Mouse (Mus musculus): Measurements from ENCODE around the gene Rhebl1. TPM values are rescaled to one million over a fixed set of nuclear protein-coding genes. Genes with fewer than 3 reads are reported as not detected.

The Rhebl1 gene
- polyA plus RNA-seq, 1 experiment from 2014 or later = 23.4 TPM

DNA sequence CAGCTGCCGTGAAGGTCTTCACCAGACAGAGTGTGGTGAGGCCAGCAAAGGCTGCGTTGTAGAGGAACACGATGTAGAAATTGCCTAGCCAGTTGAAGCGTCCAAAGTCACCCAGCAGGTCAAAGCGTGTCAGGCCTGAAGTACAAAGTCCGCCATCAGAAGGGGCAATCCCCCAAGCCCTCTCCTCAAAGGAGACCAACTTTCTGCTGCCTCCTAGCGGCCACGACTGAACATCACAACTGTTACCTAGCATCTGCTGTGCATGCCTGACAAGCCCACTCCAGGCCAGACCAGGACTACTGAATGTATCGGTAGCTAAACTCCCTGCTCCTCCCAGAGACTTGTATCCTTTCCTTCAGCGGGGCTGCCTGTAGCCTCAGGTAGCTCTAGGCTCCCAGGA, 10.4 kb upstream of the Rhebl1 start:
- Histone ChIP-seq H3K4me1 (no peaks in the 10 kb centered on the region), H3K4me3 (no peak overlapping the region), H3K9ac (no peak overlapping the region), H3K27me3 (peaks cover 11% of the 10 kb centered on the region), H3K4me2 (no peak overlapping the region), H3K9me3 (no peaks in the 10 kb centered on the region), H3K27ac (no peak overlapping the region), H3K36me3 (peaks cover 67% of the 10 kb centered on the region)
- 27% methylated on average over 10 of the region's 10 CpGs for WGBS
- ATAC-seq (ENCODE audit: insufficient number of reproducible peaks, insufficient read depth, low FRiP score, low TSS enrichment, low read depth) = no peak

DNA sequence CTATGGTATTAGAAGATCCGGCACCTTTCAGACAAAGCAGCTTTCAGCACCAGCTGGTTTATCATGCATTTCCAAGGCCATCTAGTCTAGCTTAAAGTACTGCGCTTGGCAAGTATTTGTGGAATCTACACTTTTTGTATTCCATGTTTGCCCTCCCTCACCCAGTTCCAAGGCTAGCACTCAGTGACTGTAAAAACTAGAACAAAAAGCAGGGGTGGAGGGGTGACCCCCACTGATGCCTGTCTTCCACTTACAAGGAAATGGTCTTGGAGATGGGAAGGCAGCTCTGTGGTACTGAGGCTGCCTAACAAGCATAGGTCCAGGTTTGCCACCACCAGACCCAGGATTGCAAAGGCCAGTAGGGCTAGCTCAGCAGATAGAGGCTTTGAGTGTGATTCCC, 8.3 kb upstream of the Rhebl1 start:
- Histone ChIP-seq H3K36me3 (peaks cover 46% of the 10 kb centered on the region), H3K27me3 (peaks cover 32% of the 10 kb centered on the region), H3K9me3 (no peaks in the 10 kb centered on the region), H3K9ac (no peak overlapping the region), H3K27ac (no peak overlapping the region), H3K4me2 (no peak overlapping the region), H3K4me3 (no peak overlapping the region), H3K4me1 (peaks cover 12% of the 10 kb centered on the region)
- no peak for ATAC-seq (ENCODE audit: insufficient number of reproducible peaks, insufficient read depth, low FRiP score, low TSS enrichment, low read depth)
- 93% methylated on average over 2 of the region's 2 CpGs for WGBS

DNA sequence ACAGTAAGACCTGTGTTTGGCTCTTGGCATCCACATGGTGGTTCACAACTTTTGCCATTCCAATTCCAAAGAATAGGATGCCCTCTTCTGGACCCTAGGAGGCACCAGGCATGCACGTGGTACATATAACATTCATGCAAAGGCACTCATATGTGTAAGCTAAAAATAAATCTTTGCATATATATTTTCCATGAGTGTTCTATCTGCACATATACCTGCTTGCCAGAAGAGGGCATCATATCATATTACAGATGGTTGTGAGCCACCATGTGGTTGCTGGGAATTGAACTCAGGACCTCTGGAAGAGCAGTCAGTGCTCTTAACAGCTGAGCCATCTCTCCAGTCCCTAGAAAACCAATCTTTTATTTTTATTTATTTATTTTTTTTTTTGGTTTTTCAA, 7.2 kb upstream of the Rhebl1 start:
- Histone ChIP-seq H3K9me3 (no peaks in the 10 kb centered on the region), H3K9ac (no peak overlapping the region), H3K27me3 (peaks cover 43% of the 10 kb centered on the region), H3K36me3 (peaks cover 36% of the 10 kb centered on the region), H3K4me3 (no peak overlapping the region), H3K27ac (no peak overlapping the region), H3K4me2 (no peak overlapping the region), H3K4me1 (peaks cover 14% of the 10 kb centered on the region)
- WGBS = 67% methylated on average over 1 of the region's 1 CpGs
- no peak for ATAC-seq (ENCODE audit: insufficient number of reproducible peaks, insufficient read depth, low FRiP score, low TSS enrichment, low read depth)

DNA sequence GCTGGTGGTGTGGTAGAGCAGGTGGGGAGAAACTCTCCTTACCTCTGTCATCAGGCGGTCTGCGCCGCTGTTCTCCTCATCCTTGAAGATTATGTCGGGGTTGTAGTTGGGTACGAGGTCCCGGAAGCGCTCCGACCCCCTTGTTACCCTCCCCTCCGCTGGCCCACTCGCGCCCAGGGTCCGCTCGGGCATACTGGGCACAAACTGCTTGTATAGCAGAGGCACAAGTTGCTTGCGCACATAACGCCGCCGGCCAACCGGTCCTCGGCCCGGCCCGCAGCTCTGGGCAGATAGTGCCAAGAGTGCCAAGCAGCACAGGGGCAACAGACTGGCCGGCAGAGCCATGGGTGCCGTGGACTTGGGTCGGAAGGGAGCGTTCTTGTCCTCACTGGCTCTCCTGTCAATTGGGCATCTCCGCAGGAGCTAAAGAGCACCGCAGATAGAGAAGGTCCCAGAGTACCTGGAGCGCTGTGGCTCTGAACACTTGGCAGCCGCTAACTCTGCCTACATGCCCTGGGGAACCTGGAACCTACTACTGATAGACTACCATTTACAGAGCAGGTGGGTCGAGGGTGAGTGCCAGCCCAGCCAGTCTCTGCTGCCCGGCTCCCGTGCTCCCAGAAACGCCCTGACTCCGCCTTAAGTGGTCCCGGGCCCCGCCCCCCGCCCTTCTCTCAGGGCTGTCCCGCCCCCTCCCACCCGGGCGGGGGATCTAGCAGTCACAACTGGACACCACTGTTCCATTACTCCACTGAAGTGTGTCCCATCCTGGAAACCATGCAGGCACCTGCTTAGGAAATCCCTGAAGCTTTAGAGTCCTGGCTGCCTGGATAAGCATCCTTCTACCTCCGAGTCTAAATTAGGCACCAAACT, 3.8 kb upstream of the Rhebl1 start, which contains the start of gene Dhh:
Gene Dhh (minus strand): TSS at position 613 of the 873 bp plus-strand sequence.
- Histone ChIP-seq H3K4me1 (peaks cover 42% of the 10 kb centered on the region), H3K4me3 (peak within 1 kb of the TSS; percentile 27), H3K27ac (no peak within 1 kb of the TSS), H3K9ac (peak within 1 kb of the TSS; percentile 52), H3K27me3 (peaks cover 76% of the 10 kb centered on the region), H3K9me3 (no peaks in the 10 kb centered on the region), H3K36me3 (peaks cover 4% of the 10 kb centered on the region), H3K4me2 (peak within 1 kb of the TSS; percentile 49)
- no peak for ATAC-seq (ENCODE audit: insufficient number of reproducible peaks, insufficient read depth, low FRiP score, low TSS enrichment, low read depth)
- WGBS = under 1% methylated on average over 41 of the region's 41 CpGs

DNA sequence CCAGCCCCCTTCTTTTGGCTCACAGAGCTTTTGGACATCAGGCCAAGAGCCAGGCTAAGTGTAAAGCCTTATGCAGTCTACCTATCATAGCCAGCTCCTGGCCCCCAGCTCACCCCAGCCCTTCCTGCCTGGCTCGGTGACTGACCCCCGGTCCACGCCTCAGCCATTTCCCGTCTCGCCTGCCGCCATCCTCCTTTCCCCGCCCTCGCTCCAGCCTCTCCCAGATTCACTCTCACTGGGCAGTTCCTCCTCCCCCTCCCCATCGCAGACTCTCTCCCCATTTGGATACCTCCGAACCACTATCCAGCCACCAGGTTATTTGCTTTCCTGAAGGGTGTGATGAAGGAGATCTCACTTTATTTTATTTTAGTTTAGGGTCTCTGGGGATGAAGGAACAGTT, 3.2 kb upstream of the Rhebl1 start:
- Histone ChIP-seq H3K4me1 (peaks cover 42% of the 10 kb centered on the region), H3K36me3 (no peaks in the 10 kb centered on the region), H3K27ac (no peak overlapping the region), H3K4me3 (peak overlapping the region; percentile 27; the same call in 1 of the 2 replicates), H3K9me3 (no peaks in the 10 kb centered on the region), H3K27me3 (peaks cover 83% of the 10 kb centered on the region), H3K4me2 (peak overlapping the region; percentile 49), H3K9ac (peak overlapping the region; percentile 52; the same call in 1 of the 2 replicates)
- WGBS = 3% methylated on average over 10 of the region's 10 CpGs
- no peak for ATAC-seq (ENCODE audit: insufficient number of reproducible peaks, insufficient read depth, low FRiP score, low TSS enrichment, low read depth)

DNA sequence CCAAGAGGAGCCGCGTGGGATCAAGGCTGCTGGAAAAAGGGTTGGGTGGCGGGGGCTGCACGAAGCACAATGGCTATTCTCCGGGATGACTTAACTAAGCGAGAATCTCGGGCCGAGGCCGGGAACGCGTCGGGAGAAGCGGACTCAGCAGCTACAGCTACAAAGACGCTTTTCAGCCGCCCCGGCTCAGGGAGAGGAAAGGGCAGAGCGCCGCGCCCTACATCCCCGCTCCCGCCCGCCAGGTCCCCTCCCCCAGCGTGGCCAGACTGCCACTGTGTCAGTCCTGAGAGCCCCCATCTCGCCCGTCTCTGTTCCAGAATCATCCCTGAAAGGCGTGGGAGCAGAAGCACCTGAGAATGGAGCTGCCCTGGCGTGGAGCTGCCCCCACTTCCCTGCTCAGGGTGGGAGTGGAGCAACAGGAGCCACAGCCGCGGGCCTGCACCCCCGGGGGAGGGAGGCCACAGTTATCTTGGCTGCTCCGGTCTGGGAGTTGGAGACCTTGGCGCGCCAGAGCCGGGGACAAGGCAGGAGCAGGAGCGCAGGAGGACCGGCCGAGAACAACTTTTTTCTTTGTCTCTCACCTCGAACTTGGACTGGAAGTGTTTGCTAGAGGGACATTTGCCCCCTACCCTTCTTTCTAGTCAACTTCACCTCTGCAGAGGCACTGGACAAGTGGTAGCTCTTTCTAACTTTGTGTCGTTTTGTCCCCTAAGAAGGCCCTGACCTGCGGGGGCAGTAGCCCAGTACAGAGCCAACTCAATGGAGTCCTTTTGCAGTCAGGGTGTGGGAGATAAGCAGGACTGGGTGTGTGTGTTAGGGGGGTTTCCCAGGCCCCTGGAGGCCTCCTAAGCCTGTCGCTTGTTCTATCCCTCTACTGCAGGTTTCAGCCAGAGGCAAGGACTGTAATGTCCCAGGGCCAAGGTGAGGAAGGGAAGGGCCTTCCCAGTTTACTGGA, 1.6 kb upstream of the Rhebl1 start:
- Histone ChIP-seq H3K36me3 (no peaks in the 10 kb centered on the region), H3K27me3 (peaks cover 98% of the 10 kb centered on the region), H3K27ac (no peak overlapping the region), H3K4me1 (peaks cover 42% of the 10 kb centered on the region), H3K9me3 (no peaks in the 10 kb centered on the region), H3K9ac (peak overlapping the region; percentile 53), H3K4me2 (peak overlapping the region; percentile 99), H3K4me3 (peak overlapping the region; percentile 33)
- ATAC-seq (ENCODE audit: insufficient number of reproducible peaks, insufficient read depth, low FRiP score, low TSS enrichment, low read depth) = no peak
- WGBS = 3% methylated on average over 41 of the region's 41 CpGs

DNA sequence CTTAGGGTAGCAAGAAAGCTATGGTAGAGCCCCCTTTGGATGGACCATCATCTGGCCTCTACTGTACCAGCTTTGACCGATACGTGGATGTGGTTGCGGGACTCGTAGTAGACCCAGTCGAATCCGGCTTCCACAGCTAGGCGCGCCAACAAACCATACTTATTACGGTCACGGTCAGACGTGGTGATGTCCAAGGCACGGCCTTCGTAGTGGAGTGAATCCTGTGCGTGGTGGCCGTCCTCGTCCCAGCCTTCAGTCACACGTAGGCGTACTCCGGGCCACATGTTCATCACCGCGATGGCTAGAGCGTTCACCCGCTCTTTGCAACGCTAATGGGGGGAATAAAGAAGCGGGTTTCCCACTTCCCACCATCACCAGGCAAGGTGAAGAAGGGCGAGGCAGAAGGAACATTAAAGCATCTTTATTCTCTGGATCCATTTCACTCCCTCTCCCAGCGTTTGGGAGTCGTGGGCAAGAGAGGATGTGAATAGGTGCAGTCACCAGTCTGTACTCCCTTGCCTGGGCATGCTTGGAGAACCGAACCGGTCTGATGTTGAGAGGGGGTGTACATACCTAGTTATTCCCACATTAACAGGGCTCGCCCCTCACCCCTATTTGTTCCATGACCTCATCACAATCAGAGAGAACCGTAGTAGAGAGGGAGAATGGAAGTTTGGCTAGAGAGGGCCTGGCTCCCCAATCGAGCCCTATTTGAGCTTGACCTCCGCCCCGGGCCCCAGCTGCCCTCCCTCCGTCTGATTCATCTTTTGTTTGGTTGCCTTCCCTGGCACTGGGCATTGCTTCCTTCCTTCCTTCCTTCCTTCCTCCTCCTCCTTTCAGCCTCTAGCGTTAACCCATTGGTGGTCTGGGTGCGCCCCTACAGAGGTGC, 650 bp upstream of the Rhebl1 start:
- no peak for ATAC-seq (ENCODE audit: insufficient number of reproducible peaks, insufficient read depth, low FRiP score, low TSS enrichment, low read depth)

DNA sequence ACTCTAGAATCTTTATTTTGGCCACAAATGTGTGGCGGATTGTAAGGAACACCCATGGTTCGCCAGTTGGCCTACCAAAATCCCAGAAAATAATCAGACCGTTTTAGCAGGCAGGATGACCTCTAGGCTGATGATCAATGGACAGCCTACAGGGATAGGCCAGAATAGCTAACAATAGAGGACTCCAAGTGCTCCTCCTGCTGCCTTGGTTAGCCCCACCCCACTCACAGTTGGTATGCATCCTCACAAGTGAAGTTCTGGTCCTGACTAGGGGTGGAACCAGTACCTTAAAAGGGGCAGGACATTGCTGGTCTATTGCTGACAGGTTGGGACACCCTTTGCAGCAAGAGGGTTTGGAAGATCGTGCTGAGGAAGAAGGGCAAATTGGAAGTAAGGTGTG, 1.3 kb downstream of the Rhebl1 start:
- no peak overlapping the region for H3K27ac ChIP-seq
- no peak overlapping the region for H3K9ac ChIP-seq
- no peaks in the 10 kb centered on the region for H3K36me3 ChIP-seq
- no peak overlapping the region for H3K4me3 ChIP-seq
- 39% methylated on average over 4 of the region's 4 CpGs for WGBS
- peaks cover 35% of the 10 kb centered on the region for H3K4me1 ChIP-seq
- H3K9me3 ChIP-seq = no peaks in the 10 kb centered on the region
- no peak for ATAC-seq (ENCODE audit: insufficient number of reproducible peaks, insufficient read depth, low FRiP score, low TSS enrichment, low read depth)
- peaks cover 70% of the 10 kb centered on the region for H3K27me3 ChIP-seq
- H3K4me2 ChIP-seq = peak overlapping the region; percentile 99; the same call in 1 of the 2 replicates

More for the DNA sequence above, 650 bp upstream of the Rhebl1 start:
- peaks cover 90% of the 10 kb centered on the region for H3K27me3 ChIP-seq
- peak overlapping the region; percentile 99 for H3K4me2 ChIP-seq
- peak overlapping the region; percentile 53 for H3K9ac ChIP-seq
- peak overlapping the region; percentile 56 for H3K4me3 ChIP-seq
- H3K36me3 ChIP-seq = no peaks in the 10 kb centered on the region
- H3K27ac ChIP-seq = no peak overlapping the region
- H3K9me3 ChIP-seq = no peaks in the 10 kb centered on the region
- WGBS = 3% methylated on average over 38 of the region's 38 CpGs
- peaks cover 42% of the 10 kb centered on the region for H3K4me1 ChIP-seq

DNA sequence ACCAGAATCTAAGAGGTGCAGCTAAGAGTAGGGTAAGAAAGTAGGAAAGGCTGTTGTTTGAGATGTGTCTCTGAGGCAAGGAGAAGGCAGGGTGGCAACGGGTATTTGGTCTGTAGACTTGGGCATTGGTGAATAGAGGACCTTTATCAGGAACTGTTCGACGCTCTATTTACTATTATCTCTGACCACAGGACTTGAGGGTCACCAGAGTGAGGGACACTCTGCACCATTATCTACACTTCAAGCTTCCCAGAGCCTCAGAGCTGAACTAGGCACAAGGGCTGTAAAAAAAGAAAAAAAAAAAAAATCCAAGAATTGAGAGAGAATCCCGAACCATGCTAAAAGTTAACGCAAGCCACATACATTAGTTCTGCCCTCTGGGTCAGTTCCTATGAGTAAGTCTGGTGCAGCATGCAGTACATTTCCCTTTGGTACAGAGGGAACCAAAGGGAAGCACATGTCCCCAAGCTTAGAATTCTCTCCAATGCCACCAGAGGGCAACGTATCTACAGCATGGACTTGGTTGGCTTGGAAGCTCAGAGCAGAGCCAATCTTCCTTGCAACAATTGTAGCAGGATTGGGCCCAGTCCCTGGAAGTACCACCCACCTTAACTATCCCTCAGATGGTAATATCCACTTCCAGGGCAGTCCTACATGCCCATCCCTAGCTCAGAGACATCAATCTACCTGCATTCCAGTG, 2.3 kb downstream of the Rhebl1 start:
- Histone ChIP-seq H3K4me1 (peaks cover 27% of the 10 kb centered on the region), H3K27me3 (peaks cover 60% of the 10 kb centered on the region), H3K9me3 (no peaks in the 10 kb centered on the region), H3K27ac (no peak overlapping the region), H3K36me3 (no peaks in the 10 kb centered on the region), H3K9ac (no peak overlapping the region), H3K4me3 (no peak overlapping the region), H3K4me2 (no peak overlapping the region)
- WGBS = 45% methylated on average over 6 of the region's 6 CpGs
- no peak for ATAC-seq (ENCODE audit: insufficient number of reproducible peaks, insufficient read depth, low FRiP score, low TSS enrichment, low read depth)

DNA sequence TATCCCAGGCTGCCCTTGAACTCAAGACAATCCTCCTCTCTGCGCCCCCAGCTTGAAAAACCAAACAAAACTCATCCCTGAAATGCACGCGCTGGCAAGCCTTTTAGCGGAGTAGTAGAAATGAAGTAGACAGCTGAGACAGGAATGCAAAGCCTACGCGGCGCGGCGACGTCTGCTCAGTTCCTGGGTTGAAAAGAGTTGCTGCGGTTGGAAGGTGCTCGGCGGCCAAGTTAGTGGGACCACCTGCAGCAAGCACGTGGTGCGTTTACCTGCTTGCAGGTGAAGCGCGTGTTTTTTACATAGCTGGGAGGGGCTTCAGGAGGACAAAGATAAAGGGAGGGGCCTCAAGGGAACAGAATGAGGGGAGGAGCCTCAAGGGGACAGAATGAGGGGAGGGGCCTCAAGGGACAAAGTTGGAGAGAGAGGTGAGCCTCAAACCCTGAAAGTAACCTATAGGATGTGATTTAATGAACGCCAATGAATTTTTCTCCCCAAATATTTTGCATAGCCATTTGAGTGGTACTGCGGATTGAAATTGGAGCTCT, 3.1 kb downstream of the Rhebl1 start:
- peaks cover 27% of the 10 kb centered on the region for H3K4me1 ChIP-seq
- ATAC-seq (ENCODE audit: insufficient number of reproducible peaks, insufficient read depth, low FRiP score, low TSS enrichment, low read depth) = no peak
- no peak overlapping the region for H3K4me3 ChIP-seq
- no peaks in the 10 kb centered on the region for H3K36me3 ChIP-seq
- no peaks in the 10 kb centered on the region for H3K9me3 ChIP-seq
- H3K27me3 ChIP-seq = peaks cover 52% of the 10 kb centered on the region
- H3K4me2 ChIP-seq = peak overlapping the region; percentile 39
- H3K27ac ChIP-seq = no peak overlapping the region
- WGBS = 10% methylated on average over 19 of the region's 19 CpGs
- H3K9ac ChIP-seq = 0 out of 2 replicates have a peak overlapping the region, but pooled peaks have one; percentile 32

Data from embryonic facial prominence, embryonic 13.5 days (tissue).